Mouse (Mus musculus) WW6 (cell line): ENCODE measurements around the gene Mrps18c.

Source experiments
- DNase-seq: peaks from one replicate; pipeline ENCODE4 v3.0.0-alpha.2; 2013; ENCODE audit warnings: low read depth, low spot score

Mrps18c gene

GRCm38 (mm10) chr5:100826531-100826930, 28.1 kb downstream of the Mrps18c start:
- no peak for DNase-seq

- no peak for DNase-seq
These were observed 30.3 kb downstream of the Mrps18c start for GRCm38 (mm10) chr5:100828701-100829100.

- no peak for DNase-seq
These were observed 34.3 kb downstream of the Mrps18c start for GRCm38 (mm10) chr5:100832680-100833079.

DNA sequence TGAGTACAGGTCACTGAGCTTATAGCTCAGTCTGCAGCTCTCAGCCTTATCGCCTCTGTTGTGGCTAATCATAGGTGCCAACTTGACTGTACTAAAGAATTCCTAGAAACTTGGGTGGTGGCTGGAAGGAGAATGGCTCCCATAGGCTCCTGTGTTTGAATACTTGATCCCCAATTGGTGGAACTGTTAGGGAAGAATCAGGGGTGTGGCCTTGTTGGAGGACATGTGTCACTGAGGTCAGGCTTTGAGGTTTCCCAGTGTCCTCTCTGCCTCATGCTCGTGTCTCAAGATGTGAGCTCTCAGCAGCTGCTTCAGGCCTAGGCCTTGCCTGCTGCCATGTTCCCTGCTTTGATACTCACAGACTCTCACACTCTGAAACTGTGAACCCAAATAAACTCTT, 35.4 kb downstream of the Mrps18c start:
- DNase-seq: no peak

GRCm38 (mm10) chr5:100835862-100836538, 37.6 kb downstream of the Mrps18c start:
- no peak for DNase-seq

DNA sequence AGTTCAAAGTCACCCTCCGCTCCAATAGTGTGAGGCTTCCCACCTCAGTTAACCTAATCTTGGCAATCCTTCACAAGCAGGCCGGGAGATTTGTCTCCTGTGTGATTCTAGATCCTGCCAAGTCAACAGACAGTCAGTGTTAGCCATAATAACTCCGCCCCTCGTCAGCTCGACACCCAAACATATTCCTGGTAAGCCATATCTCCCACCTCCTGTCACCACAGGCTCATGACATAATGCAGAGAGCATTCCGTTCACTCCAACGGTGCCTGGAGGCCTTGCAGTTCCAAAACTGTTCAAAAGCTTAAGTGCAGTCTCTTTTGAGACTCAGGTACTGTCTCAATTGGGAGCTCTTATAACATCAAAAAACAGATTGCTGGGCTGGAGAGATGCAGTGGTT, 39.5 kb downstream of the Mrps18c start:
- DNase-seq: no peak

- DNase-seq: no peak
These were observed 46.1 kb downstream of the Mrps18c start for GRCm38 (mm10) chr5:100844485-100844884.

- no peak for DNase-seq
These were observed 47.0 kb downstream of the Mrps18c start, which contains the start of gene Gpat3 for GRCm38 (mm10) chr5:100845485-100845847. TSS of gene Gpat3 (plus strand) at chr5:100845713.

GRCm38 (mm10) chr5:100845848-100846598, 47.6 kb downstream of the Mrps18c start:
- no peak for DNase-seq

GRCm38 (mm10) chr5:100846599-100846920, 48.1 kb downstream of the Mrps18c start:
- DNase-seq: no peak

DNA sequence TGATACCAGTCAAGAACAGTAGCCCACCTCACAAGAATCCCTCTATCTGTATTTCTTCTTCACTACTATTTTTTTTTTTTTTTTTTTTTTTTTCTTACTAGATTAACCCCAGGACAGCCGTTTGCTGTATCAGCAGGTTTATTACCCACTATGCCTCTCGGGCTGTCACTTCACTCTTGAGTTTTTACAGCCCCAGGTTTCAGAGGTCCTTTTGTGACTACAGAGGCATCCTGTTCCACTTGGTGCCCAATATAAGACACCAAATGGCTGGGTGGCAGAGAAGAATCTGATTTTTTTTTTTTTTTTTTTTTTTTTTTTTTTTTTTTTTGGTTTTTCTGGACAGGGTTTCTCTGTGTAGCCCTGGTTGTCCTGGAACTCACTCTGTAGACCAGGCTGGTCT, 48.7 kb downstream of the Mrps18c start:
- no peak for DNase-seq

DNA sequence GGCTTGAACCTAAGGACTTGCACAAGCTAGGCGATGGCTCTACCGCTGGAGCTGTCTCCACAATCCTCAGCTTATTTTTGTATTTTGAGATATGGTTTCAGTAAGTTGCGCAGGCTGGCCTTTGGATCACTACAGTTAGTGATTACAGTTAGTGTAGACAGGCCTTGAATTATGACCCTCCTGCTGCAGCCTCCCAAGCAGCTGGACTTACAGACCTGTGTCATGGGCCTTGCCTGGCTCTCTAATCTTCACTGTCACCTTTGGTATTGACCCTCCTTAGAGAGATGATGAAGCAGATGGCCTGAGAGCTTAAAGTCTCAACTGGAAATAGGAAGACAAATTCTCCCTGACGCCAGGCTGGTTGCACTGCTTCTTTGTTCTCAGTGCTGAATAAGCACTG, 55.5 kb downstream of the Mrps18c start:
- DNase-seq: no peak
